Mouse (Mus musculus) myocyte (in vitro differentiated cells): ENCODE data around the gene Rab22a.

ENCODE experiments used
- E2F4 ChIP-seq: IDR thresholded peaks from one replicate; pipeline ENCODE4 v1.6.1; 2011; ENCODE audit warnings: mild to moderate bottlenecking, control low read depth, moderate library complexity; ENCODE audit not compliant: insufficient read depth
- MAX ChIP-seq: IDR thresholded peaks from one replicate; pipeline ENCODE4 v1.6.1; 2011; ENCODE audit warnings: low read depth, mild to moderate bottlenecking, control low read depth
- POLR2A ChIP-seq: IDR thresholded peaks from one replicate; pipeline ENCODE4 v1.6.1; 2011; ENCODE audit warnings: low read depth, mild to moderate bottlenecking, control low read depth, moderate library complexity; ENCODE audit not compliant: insufficient read length
- USF1 ChIP-seq: IDR thresholded peaks from one replicate; pipeline ENCODE4 v1.6.1; 2011; ENCODE audit warnings: low read depth, mild to moderate bottlenecking, control low read depth, moderate library complexity

GRCm38 (mm10) chr2:173622173-173622601 lies 37.4 kb upstream of the Rab22a start:
- TF ChIP-seq POLR2A (no peak), USF1 (no peak), MAX (no peak), E2F4 (no peak)
